ENCODE assay signal across 9 mouse cellular contexts in the genomic region with DNA sequence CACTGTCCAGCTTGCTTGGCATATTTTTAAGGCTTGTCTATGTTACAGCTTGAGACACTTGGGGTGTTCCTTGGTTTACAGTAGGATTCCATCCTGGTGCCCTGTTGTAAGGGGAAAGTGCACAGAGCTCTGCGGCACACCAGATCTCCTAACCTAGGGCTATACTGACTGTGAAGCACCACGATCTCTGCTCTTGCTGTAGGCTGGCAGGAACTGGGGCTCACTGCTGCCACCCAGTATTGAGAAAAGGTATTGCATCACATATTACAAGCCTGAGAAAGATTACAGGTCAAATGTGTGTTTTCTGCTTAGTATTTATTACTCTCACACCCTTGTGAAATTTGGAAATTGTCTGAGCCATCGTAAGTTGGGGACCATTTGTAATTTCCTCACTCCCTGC. TPM values are rescaled to one million over a fixed set of nuclear protein-coding genes. Genes with fewer than 3 reads are reported as not detected.
DNase-seq lines count a peak whose midpoint lies in the region; ATAC-seq and TF ChIP-seq lines count a peak whose summit lies in the region.
"Had no signal": no experiment of that assay in that cellular context is flagged by ENCODE, and none has a peak within 500 bp of the region (broad histone marks: within the 10 kb centered on the region; RNA-seq: fewer than 3 reads in every experiment).

No protein-coding gene starts in this region.

- peak; percentile 79 for TF ChIP-seq CTCF in gastrocnemius, adult 2 months (IDR thresholded peaks at IDR 0.05)
- peak; percentile 88 for TF ChIP-seq CTCF in intestine, postnatal 0 days (IDR thresholded peaks at IDR 0.05; ENCODE audit: low read depth)

- H3K4me3 ChIP-seq in gastrocnemius, adult 2 months: no peak overlapping the region
- no peak overlapping the region for H3K4me3 ChIP-seq in intestine, postnatal 0 days (ENCODE audit: low read depth, low read length)
- H3K4me3 ChIP-seq: neural tube, embryonic 13.5 days had no signal

- intact Hi-C loops in gastrocnemius, adult 2 months (cut with DNase I): no loop called here
- intact Hi-C loops in gastrocnemius, postnatal 14 days (cut with DNase I; ENCODE audit: low total_unique reads): no loop called here
- intact Hi-C loops in left cerebral cortex, postnatal 36 days (cut with DNase I): loop anchor here (5.0 kb wide), 2 partner anchors 46 to 71 kb away; no protein-coding TSS in a partner anchor

- H3K27ac ChIP-seq in gastrocnemius, adult 2 months: 0 out of 2 replicates have a peak overlapping the region, but pooled peaks have one; percentile 31
- no peak overlapping the region for H3K27ac ChIP-seq in intestine, postnatal 0 days (ENCODE audit: low read depth, low read length)
- H3K27ac ChIP-seq: neural tube, embryonic 13.5 days had no signal

- no peaks in the 10 kb centered on the region for H3K9me3 ChIP-seq in intestine, postnatal 0 days (ENCODE audit: control insufficient read depth)
- H3K9me3 ChIP-seq: neural tube, embryonic 13.5 days had no signal

- H3K4me2 ChIP-seq in intestine, postnatal 0 days (replicated peaks; ENCODE audit: low read depth): no peak overlapping the region
- H3K4me2 ChIP-seq: neural tube, embryonic 13.5 days had no signal

- 0 out of 2 replicates have a peak, but pooled peaks cover 4% of the 10 kb centered on the region for H3K36me3 ChIP-seq in intestine, postnatal 0 days (ENCODE audit: control insufficient read depth, insufficient read depth)
- H3K36me3 ChIP-seq: neural tube, embryonic 13.5 days had no signal

- no peaks in the 10 kb centered on the region for H3K27me3 ChIP-seq in intestine, postnatal 0 days (replicated peaks; ENCODE audit: control insufficient read depth, insufficient read depth, low read length)
- H3K27me3 ChIP-seq: neural tube, embryonic 13.5 days had no signal

- WGBS in intestine, postnatal 0 days: 39% methylated on average over 3 of the region's 3 CpGs

- peak; percentile 20 for ATAC-seq in intestine, postnatal 0 days
- peak; percentile 68 for ATAC-seq in monocyte, adult 5-6 weeks (replicated peaks; ENCODE audit: insufficient number of reproducible peaks, low FRiP score, low TSS enrichment, poor library complexity, severe bottlenecking)

- peak; percentile 51 for DNase-seq in gastrocnemius, adult 2 months
- no peak for DNase-seq in gastrocnemius, postnatal 14 days
- DNase-seq in urinary bladder, postnatal 14 days (ENCODE audit: low spot score): peak; percentile 46
- DNase-seq in urinary bladder, adult 2 months (ENCODE audit: low spot score): no peak
- peak; percentile 72 for DNase-seq in embryo, embryonic 10 days (ENCODE audit: low spot score)
- DNase-seq in left cerebral cortex, postnatal 36 days (ENCODE audit: low spot score in 2 of 2): no peak

- no peaks in the 10 kb centered on the region for H3K4me1 ChIP-seq in intestine, postnatal 0 days (replicated peaks; ENCODE audit: control insufficient read depth, insufficient read depth, low read length)

- H3K9ac ChIP-seq in intestine, postnatal 0 days (ENCODE audit: low read depth, low read length): no peak overlapping the region
- H3K9ac ChIP-seq: neural tube, embryonic 13.5 days had no signal

RNA-seq across cellular contexts. Expression of a gene that starts 13.9 kb away (rescaled TPM):
- 10 to 100 TPM; 12.4 to 16.3 TPM for total RNA-seq in gastrocnemius, adult 2 months (2021)
- total RNA-seq in gastrocnemius, postnatal 14 days (2021): 10 to 100 TPM; 10.4 to 11.9 TPM
- polyA plus RNA-seq in urinary bladder, adult 2 months (2012; rRNA removed): 19.0 and 21.0 TPM in 2 replicates
- polyA plus RNA-seq in intestine, postnatal 0 days (2015; fragmentation: Nextera tagmentation; extraction: Ambion mirVana): 15.3 and 16.7 TPM in 2 replicates
- 24.4 to 47.7 TPM (median 28.3 TPM) in 3 replicates for total RNA-seq in monocyte, adult 5-6 weeks (2017)
- 10 to 100 TPM; 31.8 to 33.4 TPM for total RNA-seq in left cerebral cortex, postnatal 36 days (2021)

RNA-seq across cellular contexts. Expression of a gene that starts 42.2 kb away (rescaled TPM):
- 1 to 10 TPM; 4.2 to 8.1 TPM for total RNA-seq in gastrocnemius, adult 2 months (2021)
- total RNA-seq in gastrocnemius, postnatal 14 days (2021): 1 to 10 TPM; 6.5 to 7.4 TPM
- 10.9 and 12.1 TPM in 2 replicates for polyA plus RNA-seq in urinary bladder, adult 2 months (2012; rRNA removed)
- 4.1 and 4.2 TPM in 2 replicates for polyA plus RNA-seq in intestine, postnatal 0 days (2015; fragmentation: Nextera tagmentation; extraction: Ambion mirVana)
- 37.3 to 42.5 TPM (median 38.1 TPM) in 3 replicates for total RNA-seq in monocyte, adult 5-6 weeks (2017)
- 10 to 100 TPM; 55.1 to 58.1 TPM for total RNA-seq in left cerebral cortex, postnatal 36 days (2021)

Comparison
In these comparisons a context has a peak if more than half of its experiments do, and no peak if none do; other contexts are left out.
1. DNase-seq: peak in gastrocnemius, adult 2 months (single experiment), urinary bladder, postnatal 14 days (single experiment) and embryo, embryonic 10 days (single experiment); none in gastrocnemius, postnatal 14 days (single experiment), urinary bladder, adult 2 months (single experiment) and left cerebral cortex, postnatal 36 days (0 of 2).